Mouse (Mus musculus) kidney, postnatal 10 days (tissue): Measurements from ENCODE around the gene Fam57b.
A peak's percentile ranks its signal among the peaks of the same experiment; 100 is the strongest.

Experiments used
- DNase-seq: peaks from one replicate; pipeline ENCODE4 v3.0.0; 2021; ENCODE audit warnings: mixed read lengths

The Fam57b gene

GRCm38 (mm10) chr7:126797411-126798126 lies at the start of gene Fam57b:
Gene Fam57b (plus strand): TSS chr7:126797668.
- peak; percentile 41 for DNase-seq

- no peak for DNase-seq
These were observed 48.6 kb upstream of the Fam57b start for GRCm38 (mm10) chr7:126748824-126749223.

GRCm38 (mm10) chr7:126749582-126750343 lies 47.7 kb upstream of the Fam57b start:
- DNase-seq = peak; percentile 16

GRCm38 (mm10) chr7:126754866-126755265 lies 42.6 kb upstream of the Fam57b start:
- peak; percentile 90 for DNase-seq

GRCm38 (mm10) chr7:126758539-126758938 lies 38.9 kb upstream of the Fam57b start:
- no peak for DNase-seq

- DNase-seq = peak; percentile 95
These were observed 38.3 kb upstream of the Fam57b start, which contains the start of gene Mapk3 for GRCm38 (mm10) chr7:126759050-126759671. Gene Mapk3 (plus strand): TSS chr7:126759601.

- no peak for DNase-seq
These were observed 37.6 kb upstream of the Fam57b start for GRCm38 (mm10) chr7:126759672-126760390.

- peak; percentile 84 for DNase-seq
These were observed 37.1 kb upstream of the Fam57b start for GRCm38 (mm10) chr7:126760391-126760802.

- no peak for DNase-seq
These were observed 36.5 kb upstream of the Fam57b start for GRCm38 (mm10) chr7:126760956-126761355.

GRCm38 (mm10) chr7:126761529-126762067 lies 35.9 kb upstream of the Fam57b start:
- no peak for DNase-seq

GRCm38 (mm10) chr7:126762471-126763008 lies 34.9 kb upstream of the Fam57b start:
- DNase-seq = no peak

- DNase-seq = no peak
These were observed 31.9 kb upstream of the Fam57b start for GRCm38 (mm10) chr7:126765540-126765939.

- peak; percentile 78 for DNase-seq
These were observed 31.3 kb upstream of the Fam57b start, which contains the start of gene Gdpd3 for GRCm38 (mm10) chr7:126766201-126766600. Gene Gdpd3 (plus strand): TSS chr7:126766334.

GRCm38 (mm10) chr7:126767001-126767400 lies 30.5 kb upstream of the Fam57b start:
- DNase-seq = no peak

GRCm38 (mm10) chr7:126770784-126771183 lies 26.7 kb upstream of the Fam57b start:
- DNase-seq = no peak

GRCm38 (mm10) chr7:126773351-126773750 lies 24.1 kb upstream of the Fam57b start:
- DNase-seq = no peak

GRCm38 (mm10) chr7:126774463-126774862 lies 23.0 kb upstream of the Fam57b start:
- no peak for DNase-seq

GRCm38 (mm10) chr7:126775185-126775977 lies 22.1 kb upstream of the Fam57b start:
- no peak for DNase-seq

GRCm38 (mm10) chr7:126775978-126776234 lies 21.6 kb upstream of the Fam57b start:
- no peak for DNase-seq

GRCm38 (mm10) chr7:126776598-126777057 lies 20.8 kb upstream of the Fam57b start, which contains the start of gene Ypel3:
Gene Ypel3 (plus strand): TSS chr7:126776955.
- peak; percentile 98 for DNase-seq

GRCm38 (mm10) chr7:126777476-126777875 lies 20.0 kb upstream of the Fam57b start:
- peak; percentile 43 for DNase-seq
